Mouse (Mus musculus): Measurements from ENCODE around the gene Gsx1.

DNA sequence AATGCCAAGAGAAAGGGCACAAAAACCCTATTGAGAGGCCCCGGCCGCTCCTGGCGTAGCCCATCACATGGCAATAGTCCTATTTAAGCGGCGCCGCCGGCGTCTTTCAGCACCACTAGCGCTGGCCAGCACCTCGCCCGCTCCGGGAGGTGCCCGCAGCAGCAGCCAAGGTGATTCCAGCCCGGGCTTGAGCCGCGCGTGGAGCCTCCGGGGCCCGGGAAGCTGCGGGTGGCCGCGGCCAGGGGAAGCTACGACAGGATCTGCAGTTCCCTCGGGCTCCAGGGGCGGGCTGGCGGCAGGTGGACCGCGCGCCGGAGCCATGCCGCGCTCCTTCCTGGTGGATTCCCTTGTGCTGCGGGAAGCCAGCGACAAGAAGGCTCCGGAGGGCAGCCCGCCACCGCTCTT, at the start of gene Gsx1:
- TF ChIP-seq MAX (IDR thresholded peaks at IDR 0.05; ENCODE audit: low read depth) (no peak), POLR2A (IDR thresholded peaks at IDR 0.05; ENCODE audit: insufficient read length, low read depth) (no peak), TCF3 (IDR thresholded peaks at IDR 0.05; ENCODE audit: insufficient read length, low read depth) (no peak), MYOD1 (IDR thresholded peaks at IDR 0.05; ENCODE audit: control insufficient read depth in 1 of 3, insufficient read length in 2 of 3, low read depth in 2 of 3) (no peak), USF1 (IDR thresholded peaks at IDR 0.05; ENCODE audit: low read depth) (no peak), MYOG (IDR thresholded peaks at IDR 0.05; ENCODE audit: control insufficient read depth in 1 of 3, insufficient read depth in 1 of 3, insufficient read length in 2 of 3, low read depth in 2 of 3) (no peak), SRF (IDR thresholded peaks at IDR 0.05; ENCODE audit: control insufficient read depth, insufficient read length, low read depth) (no peak), POLR2AphosphoS2 (IDR thresholded peaks at IDR 0.05; ENCODE audit: insufficient read length, low read depth) (no peak), REST (IDR thresholded peaks at IDR 0.05; ENCODE audit: insufficient read depth, insufficient read length) (peak; percentile 74), CEBPB (IDR thresholded peaks at IDR 0.05; ENCODE audit: insufficient read depth, poor library complexity, severe bottlenecking) (no peak)

Measured in myocyte (in vitro differentiated cells).